Mouse (Mus musculus) thymus, postnatal 25 days (tissue): ENCODE results near the gene Apoa1.

Experiments
- DNase-seq: peaks from one replicate; pipeline ENCODE4 v3.0.0; 2022

Apoa1 gene

DNA sequence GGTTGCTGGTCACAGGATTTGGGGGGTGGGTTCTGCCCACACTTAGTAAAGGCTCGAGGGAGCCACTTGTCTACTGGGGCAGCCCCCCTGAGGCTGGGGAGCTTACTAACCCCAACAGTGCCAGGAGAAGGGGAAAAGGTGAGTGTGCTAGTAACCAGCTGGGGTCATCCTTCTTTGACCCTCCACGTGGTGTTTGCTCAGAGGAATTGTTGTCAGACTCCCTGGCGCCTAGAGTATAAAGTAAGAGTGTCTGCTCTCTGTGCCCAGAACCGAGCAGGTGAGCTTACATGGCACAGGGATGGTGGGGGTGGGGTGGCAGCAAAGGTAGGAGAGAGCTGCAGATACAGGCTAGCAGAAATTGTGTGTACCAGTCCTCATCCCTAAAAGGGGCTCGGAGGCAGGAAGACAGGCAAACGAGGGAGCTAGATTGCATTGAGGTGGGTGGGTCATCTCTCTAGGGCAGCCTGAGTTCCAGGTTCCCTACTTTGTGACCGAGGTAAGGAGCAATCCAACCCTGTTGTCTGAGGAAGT, 40.0 kb downstream of the Apoa1 start, which contains the start of gene Apoa5:
Gene Apoa5, plus strand, starts transcription at position 291 of the 531 bp plus-strand sequence.
- no peak for DNase-seq

- no peak for DNase-seq
Measured at GRCm38 (mm10) chr9:46269125-46269524, 40.7 kb downstream of the Apoa1 start.

- no peak for DNase-seq
Measured at GRCm38 (mm10) chr9:46270782-46271181, 42.4 kb downstream of the Apoa1 start.

- DNase-seq = peak; percentile 14
Measured at GRCm38 (mm10) chr9:46272070-46272469, 43.7 kb downstream of the Apoa1 start.

DNA sequence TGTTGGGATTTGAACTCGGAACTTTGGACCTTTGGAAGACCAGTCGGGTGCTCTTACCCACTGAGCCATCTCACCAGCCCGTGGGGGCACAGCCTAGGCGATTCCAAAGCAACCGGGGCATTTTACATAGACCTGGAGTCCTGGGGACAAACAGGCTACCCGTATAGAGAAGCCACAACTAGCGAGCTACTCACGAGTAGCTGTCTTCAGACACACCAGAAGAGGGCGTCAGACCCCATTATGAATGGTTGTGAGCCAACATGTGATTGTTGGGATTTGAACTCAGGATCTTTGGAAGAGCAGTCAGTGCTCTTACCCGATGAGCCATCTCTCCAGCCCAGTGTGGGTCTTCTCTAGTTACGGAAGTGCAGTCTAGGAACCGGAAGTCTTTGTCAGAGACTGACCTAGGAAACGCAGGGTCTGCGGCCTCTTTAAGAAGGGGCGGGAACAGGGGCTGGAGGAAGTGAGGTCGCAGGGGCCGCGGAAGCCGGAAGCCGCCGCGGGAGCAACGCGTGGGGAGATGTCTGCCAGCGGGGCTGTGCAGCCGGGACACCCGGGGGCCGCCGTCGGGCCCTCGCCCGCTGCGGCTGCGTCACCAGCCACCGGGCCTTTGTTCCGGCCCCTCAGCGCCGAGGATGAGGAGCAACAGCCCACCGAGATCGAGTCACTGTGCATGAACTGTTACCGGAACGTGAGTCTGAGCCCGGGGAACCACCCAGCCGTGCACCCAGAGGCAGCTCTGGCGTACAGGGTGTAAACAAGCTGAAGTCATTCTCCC, 44.5 kb downstream of the Apoa1 start, which contains the start of gene Zpr1:
Gene Zpr1, plus strand, starts transcription at position 388 of the 778 bp plus-strand sequence.
- DNase-seq = peak; percentile 89

DNA sequence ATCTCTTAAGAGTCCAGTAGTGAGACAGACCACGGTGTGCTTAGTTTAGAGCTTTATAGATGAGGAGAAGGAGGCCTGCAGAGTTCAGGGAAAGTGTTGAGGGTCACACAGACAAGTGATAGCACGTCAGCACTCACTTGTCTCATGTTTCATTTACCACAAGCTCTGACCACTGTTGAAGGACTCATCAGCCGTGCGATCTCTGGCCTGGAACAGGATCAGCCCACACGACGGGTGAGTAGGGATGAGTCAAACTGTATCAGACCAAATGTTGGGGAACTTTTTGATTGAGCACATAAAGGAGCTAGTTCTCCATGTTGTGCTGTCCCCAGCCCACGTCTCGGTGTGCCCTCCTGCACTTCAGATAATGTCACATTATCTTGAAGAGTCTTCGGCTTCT, 46.1 kb downstream of the Apoa1 start:
- no peak for DNase-seq
